Comparison of ENCODE assay signal across 25 mouse cellular contexts in the genomic region with DNA sequence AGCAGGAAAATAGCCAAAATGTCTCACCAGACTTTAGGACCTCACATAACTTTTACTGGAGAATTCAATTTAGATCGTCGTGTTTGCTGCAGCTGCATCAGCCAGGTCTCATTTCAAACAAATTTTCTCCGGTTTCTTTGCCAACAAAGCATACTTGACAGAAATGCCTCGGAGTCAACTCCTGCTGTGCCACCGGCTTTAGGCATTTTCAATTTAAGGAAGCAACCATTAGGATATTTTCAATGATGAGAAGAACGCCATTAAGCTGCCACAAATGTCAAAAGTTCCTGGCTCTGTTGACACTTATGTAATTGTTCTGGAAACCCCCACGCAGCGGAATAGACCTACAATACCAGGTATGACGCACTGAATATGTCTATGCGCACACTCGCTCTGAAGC. TPM values are rescaled to one million over a fixed set of nuclear protein-coding genes. Genes with fewer than 3 reads are reported as not detected.
DNase-seq lines count a peak whose midpoint lies in the region; ATAC-seq and TF ChIP-seq lines count a peak whose summit lies in the region.
"Had no signal": no experiment of that assay in that cellular context is flagged by ENCODE, and none has a peak within 500 bp of the region (broad histone marks: within the 10 kb centered on the region; RNA-seq: fewer than 3 reads in every experiment).

No protein-coding gene starts in this region.

- H3K27me3 ChIP-seq in cerebellum, adult 2 months (ENCODE audit: control insufficient read depth, insufficient read depth, low read length) = no peaks in the 10 kb centered on the region
- H3K27me3 ChIP-seq in embryonic facial prominence, embryonic 13.5 days = no peaks in the 10 kb centered on the region
- H3K27me3 ChIP-seq in embryonic facial prominence, embryonic 10.5 days (replicated peaks; ENCODE audit: low read depth, poor library complexity, severe bottlenecking) = no peaks in the 10 kb centered on the region
- no peaks in the 10 kb centered on the region for H3K27me3 ChIP-seq in midbrain, postnatal 0 days (ENCODE audit: insufficient read depth, low read length)
- no peaks in the 10 kb centered on the region for H3K27me3 ChIP-seq in midbrain, embryonic 13.5 days
- H3K27me3 ChIP-seq: embryonic facial prominence, embryonic 15.5 days; forebrain, embryonic 12.5 days; forebrain, embryonic 15.5 days; heart, embryonic 13.5 days; hindbrain, embryonic 15.5 days; intestine, embryonic 15.5 days; Patski had no signal

- DNase-seq in cerebellum, adult 2 months = peak; percentile 20 to 33
- DNase-seq in cerebellum, adult 11 months = no peak
- DNase-seq in embryonic facial prominence, embryonic 10.5 days (ENCODE audit: low spot score) = no peak
- DNase-seq in midbrain, postnatal 0 days (ENCODE audit: low spot score) = peak; percentile 11
- DNase-seq: adrenal gland, postnatal 10 days; adrenal gland, postnatal 36 days; cerebellum, adult 11-12 months; cerebellum, adult 9-11 months; gastrocnemius, postnatal 25 days; heart, adult 2 months; heart, postnatal 14 days; heart, postnatal 4 days; kidney, adult 11 months had no signal

- no peak for TF ChIP-seq CTCF in cerebellum, adult 2 months (IDR thresholded peaks at IDR 0.05; ENCODE audit: borderline replicate concordance, insufficient read depth, low read depth, low read length)
- TF ChIP-seq CTCF in midbrain, postnatal 0 days (IDR thresholded peaks at IDR 0.05) = no peak

- H3K4me2 ChIP-seq in embryonic facial prominence, embryonic 13.5 days = peak overlapping the region; percentile 3; the same call in 1 of the 2 replicates
- H3K4me2 ChIP-seq in midbrain, postnatal 0 days (ENCODE audit: low read depth, low read length, poor library complexity, severe bottlenecking) = no peak overlapping the region
- no peak overlapping the region for H3K4me2 ChIP-seq in midbrain, embryonic 13.5 days (replicated peaks)
- H3K4me2 ChIP-seq: embryonic facial prominence, embryonic 15.5 days; forebrain, embryonic 12.5 days; forebrain, embryonic 15.5 days; heart, embryonic 13.5 days; hindbrain, embryonic 15.5 days; intestine, embryonic 15.5 days had no signal

- H3K4me1 ChIP-seq in cerebellum, adult 2 months (ENCODE audit: control insufficient read depth, insufficient read depth, low read length) = peaks cover 5% of the 10 kb centered on the region
- peaks cover 15% of the 10 kb centered on the region for H3K4me1 ChIP-seq in embryonic facial prominence, embryonic 13.5 days
- H3K4me1 ChIP-seq in embryonic facial prominence, embryonic 10.5 days = peaks cover 29% of the 10 kb centered on the region
- H3K4me1 ChIP-seq in midbrain, postnatal 0 days (ENCODE audit: insufficient read depth, low read length) = no peaks in the 10 kb centered on the region
- H3K4me1 ChIP-seq in midbrain, embryonic 13.5 days (replicated peaks) = 0 out of 2 replicates have a peak, but pooled peaks cover 2% of the 10 kb centered on the region
- H3K4me1 ChIP-seq: forebrain, embryonic 12.5 days; forebrain, embryonic 15.5 days; hindbrain, embryonic 15.5 days had no signal

- no peaks in the 10 kb centered on the region for H3K9me3 ChIP-seq in embryonic facial prominence, embryonic 13.5 days
- H3K9me3 ChIP-seq in embryonic facial prominence, embryonic 10.5 days = no peaks in the 10 kb centered on the region
- H3K9me3 ChIP-seq in midbrain, postnatal 0 days (ENCODE audit: low read length) = no peaks in the 10 kb centered on the region
- no peaks in the 10 kb centered on the region for H3K9me3 ChIP-seq in midbrain, embryonic 13.5 days
- H3K9me3 ChIP-seq: embryonic facial prominence, embryonic 15.5 days; forebrain, embryonic 12.5 days; forebrain, embryonic 15.5 days; heart, embryonic 10.5 days; heart, embryonic 13.5 days; hindbrain, embryonic 15.5 days; intestine, embryonic 15.5 days had no signal

- ATAC-seq in embryonic facial prominence, embryonic 13.5 days (ENCODE audit: insufficient number of reproducible peaks, insufficient read depth, low FRiP score, low TSS enrichment, low read depth) = no peak
- ATAC-seq in midbrain, postnatal 0 days (ENCODE audit: low FRiP score) = no peak
- no peak for ATAC-seq in midbrain, embryonic 13.5 days
- no peak for ATAC-seq in erythroblast, adult 5-6 weeks (replicated peaks; ENCODE audit: low FRiP score, poor library complexity, severe bottlenecking)
- ATAC-seq: forebrain, embryonic 15.5 days; intestine, embryonic 15.5 days; Patski had no signal

- no peak overlapping the region for H3K27ac ChIP-seq in cerebellum, adult 2 months (ENCODE audit: insufficient read depth, low read length)
- H3K27ac ChIP-seq in embryonic facial prominence, embryonic 13.5 days = no peak overlapping the region
- H3K27ac ChIP-seq in embryonic facial prominence, embryonic 10.5 days (replicated peaks) = no peak overlapping the region
- H3K27ac ChIP-seq in midbrain, postnatal 0 days (ENCODE audit: low read depth, low read length) = no peak overlapping the region
- H3K27ac ChIP-seq in midbrain, embryonic 13.5 days = no peak overlapping the region
- H3K27ac ChIP-seq: embryonic facial prominence, embryonic 15.5 days; forebrain, embryonic 12.5 days; forebrain, embryonic 15.5 days; heart, adult 2 months; heart, embryonic 10.5 days; heart, embryonic 13.5 days; hindbrain, embryonic 15.5 days; intestine, embryonic 15.5 days had no signal

- no peak for TF ChIP-seq POLR2A in cerebellum, adult 2 months (IDR thresholded peaks at IDR 0.05; ENCODE audit: borderline replicate concordance, insufficient read depth, low read length)

- H3K4me3 ChIP-seq in cerebellum, adult 2 months (replicated peaks; ENCODE audit: insufficient read depth, low read depth, low read length) = no peak overlapping the region
- H3K4me3 ChIP-seq in embryonic facial prominence, embryonic 13.5 days = no peak overlapping the region
- no peak overlapping the region for H3K4me3 ChIP-seq in embryonic facial prominence, embryonic 10.5 days
- H3K4me3 ChIP-seq in midbrain, postnatal 0 days (ENCODE audit: low read depth, low read length) = no peak overlapping the region
- H3K4me3 ChIP-seq in midbrain, embryonic 13.5 days (replicated peaks) = no peak overlapping the region
- H3K4me3 ChIP-seq: embryonic facial prominence, embryonic 15.5 days; erythroblast, embryonic 14.5 days; forebrain, embryonic 12.5 days; forebrain, embryonic 15.5 days; heart, adult 2 months; heart, embryonic 10.5 days; heart, embryonic 13.5 days; hindbrain, embryonic 15.5 days; intestine, embryonic 15.5 days had no signal

- no peak overlapping the region for H3K9ac ChIP-seq in embryonic facial prominence, embryonic 13.5 days
- H3K9ac ChIP-seq in midbrain, postnatal 0 days (replicated peaks; ENCODE audit: low read length, poor library complexity, severe bottlenecking) = no peak overlapping the region
- H3K9ac ChIP-seq in midbrain, embryonic 13.5 days (replicated peaks) = no peak overlapping the region
- H3K9ac ChIP-seq: embryonic facial prominence, embryonic 15.5 days; forebrain, embryonic 12.5 days; forebrain, embryonic 15.5 days; heart, embryonic 13.5 days; hindbrain, embryonic 15.5 days; intestine, embryonic 15.5 days had no signal

- no peaks in the 10 kb centered on the region for H3K36me3 ChIP-seq in embryonic facial prominence, embryonic 13.5 days
- H3K36me3 ChIP-seq in embryonic facial prominence, embryonic 10.5 days (replicated peaks) = no peaks in the 10 kb centered on the region
- no peaks in the 10 kb centered on the region for H3K36me3 ChIP-seq in midbrain, postnatal 0 days (ENCODE audit: insufficient read depth, low read length)
- H3K36me3 ChIP-seq in midbrain, embryonic 13.5 days = no peaks in the 10 kb centered on the region
- H3K36me3 ChIP-seq: embryonic facial prominence, embryonic 15.5 days; forebrain, embryonic 12.5 days; forebrain, embryonic 15.5 days; heart, embryonic 10.5 days; heart, embryonic 13.5 days; hindbrain, embryonic 15.5 days; intestine, embryonic 15.5 days had no signal

- 29% methylated on average over 11 of the region's 11 CpGs for WGBS in cerebellum, adult 2 months
- WGBS in embryonic facial prominence, embryonic 13.5 days = 40% methylated on average over 11 of the region's 11 CpGs
- WGBS in embryonic facial prominence, embryonic 10.5 days = 71% methylated on average over 11 of the region's 11 CpGs
- WGBS in midbrain, postnatal 0 days = 54% methylated on average over 11 of the region's 11 CpGs
- 64% methylated on average over 11 of the region's 11 CpGs for WGBS in midbrain, embryonic 13.5 days

RNA-seq across cellular contexts. Expression of gene Dusp6, which starts 24.5 kb away (rescaled TPM):
- polyA plus RNA-seq in cerebellum, adult 2 months (2012; rRNA removed) = 20.2 and 20.5 TPM in 2 replicates
- 61.9 and 73.3 TPM in 2 replicates for polyA plus RNA-seq in embryonic facial prominence, embryonic 13.5 days (2015; fragmentation: Nextera tagmentation; extraction: Ambion mirVana)
- polyA plus RNA-seq in embryonic facial prominence, embryonic 10.5 days (2016; fragmentation: Nextera tagmentation; extraction: Ambion mirVana) = 122 and 131 TPM in 2 replicates
- 47.7 and 52.1 TPM in 2 replicates for total RNA-seq in midbrain, postnatal 0 days (2014; rRNA removed)
- polyA plus RNA-seq in midbrain, postnatal 0 days (2015; fragmentation: Nextera tagmentation; extraction: Ambion mirVana) = 23.5 and 25.4 TPM in 2 replicates
- polyA plus RNA-seq in midbrain, embryonic 13.5 days (2015; fragmentation: Nextera tagmentation; extraction: Ambion mirVana) = 21.8 and 26.5 TPM in 2 replicates
- total RNA-seq in erythroblast, adult 5-6 weeks (2015; ENCODE audit: low replicate concordance) = 9.4 and 15.6 TPM in 2 replicates
- 7.9 and 13.7 TPM in 2 replicates for total RNA-seq in erythroblast, adult 5-6 weeks (2017; ENCODE audit: low replicate concordance)

Comparison
In these comparisons a context has a peak if more than half of its experiments do, and no peak if none do; other contexts are left out.
1. DNase-seq: peak in cerebellum, adult 2 months (2 of 2) and midbrain, postnatal 0 days (single experiment); none in cerebellum, adult 11 months (single experiment) and embryonic facial prominence, embryonic 10.5 days (single experiment).